Mouse (Mus musculus) effector memory CD4-positive, alpha-beta T cell, adult 7 months (primary cell): Measurements from ENCODE around the gene Cdc42bpa. TPM values are rescaled to one million over a fixed set of nuclear protein-coding genes. Genes with fewer than 3 reads are reported as not detected.

Experiments used
- polyA plus RNA-seq: library from polyadenylated mRNA; unstranded; fragments of 100-300 nt; shearing (Covaris generic); gene quantifications from one replicate; pipeline ENCODE4 v1.2.1, GENCODE M21; 2017

Gene Cdc42bpa
- 2.2 TPM for polyA plus RNA-seq

DNA sequence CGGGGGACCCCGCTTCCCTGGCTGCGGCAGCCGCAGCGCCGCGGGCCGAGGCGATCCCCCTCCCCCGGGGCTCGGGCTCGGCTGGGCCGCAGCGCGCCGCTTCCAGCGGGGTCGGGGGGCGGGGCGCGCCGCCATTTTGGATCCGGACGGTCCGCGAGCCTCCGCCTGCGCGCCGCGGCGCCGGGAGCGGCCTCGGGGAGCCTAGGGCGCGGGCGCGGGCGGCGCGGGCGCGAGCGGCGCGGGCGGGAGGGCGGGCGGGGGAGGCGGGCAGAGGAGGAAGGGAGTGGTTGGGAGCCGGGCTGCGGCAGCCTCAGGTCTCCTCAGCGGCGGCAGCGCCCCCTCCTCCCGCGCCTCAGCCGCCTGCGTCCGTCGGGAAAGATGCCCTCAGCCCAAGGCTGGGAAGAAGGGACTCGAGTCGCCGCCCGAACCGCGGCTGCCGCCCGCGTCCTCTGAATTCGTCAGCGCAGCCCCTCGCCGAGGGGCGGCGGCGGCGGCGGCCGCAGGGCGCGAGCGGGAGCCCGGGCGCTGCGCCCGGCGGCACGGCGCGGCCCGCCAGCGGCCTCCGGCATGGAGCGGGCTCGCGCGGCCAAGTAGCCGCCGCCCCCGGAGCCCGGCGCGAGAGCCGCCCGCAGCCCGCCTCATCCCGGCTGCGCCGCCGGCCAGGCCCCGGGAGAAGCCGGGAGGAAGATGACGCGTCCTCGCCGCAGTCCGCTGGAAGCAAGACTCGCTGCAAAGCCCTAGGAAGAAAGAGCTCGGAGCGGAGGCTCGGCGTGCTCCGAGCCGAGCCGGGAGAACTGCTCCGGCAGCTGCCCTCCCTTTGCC is at the start of gene Cdc42bpa:
Gene Cdc42bpa, plus strand, starts transcription at position 752 of the 822 bp plus-strand sequence.

GRCm38 (mm10) chr1:180198959-180199714 is 238.9 kb downstream of the Cdc42bpa start, which contains the start of gene Coq8a:
Gene Coq8a, minus strand, starts transcription at chr1:180199602.

Other genes with a start within 250 kb of the Cdc42bpa start
- gene Kif28, start 215.2 kb upstream of the Cdc42bpa start, polyA plus RNA-seq = 0.15 TPM
- gene Gm10518, start 157.1 kb upstream of the Cdc42bpa start, polyA plus RNA-seq = not detected
- gene Ahctf1, start 156.8 kb upstream of the Cdc42bpa start, polyA plus RNA-seq = 61.3 TPM
- gene Coq8a, start 239.1 kb downstream of the Cdc42bpa start, polyA plus RNA-seq = 81.6 TPM